Mouse (Mus musculus) regulatory T cell (primary cell): Measurements from ENCODE around the gene Fam213a.
"Not testable (repeated sequence)": the region's sequence is repeated elsewhere in the genome, so short reads cannot be mapped to it uniquely, and the experiment has no call there.

Experiments used
- in situ Hi-C: fragments of 300-600 bp; cut with MboI, MseI; formaldehyde crosslinking; loops from one replicate; pipeline ENCODE4 v1.15.1; 2025; ENCODE audit warnings: high pct_unique_total_duplicates

The Fam213a gene

DNA sequence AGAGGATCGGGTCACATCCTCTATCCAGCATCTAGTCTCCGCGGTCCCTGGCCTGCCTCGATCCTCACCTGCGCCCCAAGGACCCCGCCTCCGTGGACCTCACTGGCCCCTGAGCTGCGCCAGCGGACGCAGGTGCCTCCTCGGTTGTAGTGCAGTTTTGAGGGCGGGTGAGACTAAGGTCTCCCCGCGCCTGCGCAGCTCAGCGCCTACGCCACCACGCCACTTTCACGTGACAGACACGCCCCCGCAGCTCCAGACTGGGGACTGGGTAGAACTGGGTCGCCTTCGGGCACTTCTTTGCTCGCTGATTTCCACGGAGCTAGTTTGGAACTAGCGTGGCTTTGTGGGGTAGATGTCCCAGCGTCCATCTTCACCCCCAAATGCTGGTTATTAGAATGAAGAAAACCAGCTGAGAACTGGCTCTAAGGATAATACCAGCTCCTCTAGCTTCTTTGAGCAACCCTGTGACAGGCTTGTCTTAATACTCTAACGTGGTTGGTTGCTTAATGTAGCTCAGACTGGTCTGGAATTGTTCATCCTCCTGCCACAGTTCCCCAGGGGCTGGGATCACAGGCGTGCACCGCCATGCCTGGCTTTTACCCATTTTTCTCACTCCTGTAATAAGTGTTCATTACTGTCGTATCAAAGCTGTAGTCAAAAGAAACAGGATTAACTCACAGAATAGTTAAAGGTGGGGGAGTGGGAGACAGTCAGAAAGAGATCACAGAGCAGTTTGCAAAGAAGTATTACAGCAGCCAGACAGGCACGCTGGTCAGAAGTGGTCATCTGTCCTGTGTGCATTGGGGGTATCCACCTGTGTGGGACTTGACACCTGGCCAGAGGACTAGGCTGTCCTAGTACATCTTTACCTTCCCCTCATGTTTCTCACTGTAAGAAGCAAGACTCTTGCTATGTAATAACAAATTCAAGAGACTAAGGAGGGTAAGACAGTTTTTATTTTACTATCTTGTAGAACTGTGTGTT, at the start of gene Fam213a:
TSS of gene Fam213a (minus strand) at position 159 of the 984 bp plus-strand sequence.
- in situ Hi-C loops = no loop called here

GRCm38 (mm10) chr14:41053190-41053589, 39.6 kb upstream of the Fam213a start:
- in situ Hi-C loops = not testable (repeated sequence)

DNA sequence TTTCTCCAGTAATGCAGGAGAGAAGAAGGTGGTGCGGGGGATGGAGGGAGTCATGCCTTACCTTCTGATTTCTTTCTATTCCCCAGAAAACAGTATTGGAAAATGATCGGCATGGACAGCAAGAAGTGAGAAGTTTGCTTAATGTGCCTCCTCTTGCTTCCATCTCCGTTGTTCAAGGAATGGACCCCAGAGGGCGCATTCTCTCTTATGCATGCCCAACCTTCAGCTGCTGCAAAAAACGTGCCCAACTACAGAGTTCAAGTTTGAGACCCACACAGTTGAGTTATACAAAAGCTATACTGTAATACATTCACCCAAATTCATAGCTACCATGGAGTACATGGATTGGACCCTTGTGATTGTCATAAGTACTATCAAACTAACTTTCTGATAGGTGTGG, 38.9 kb upstream of the Fam213a start:
- in situ Hi-C loops = no loop called here

DNA sequence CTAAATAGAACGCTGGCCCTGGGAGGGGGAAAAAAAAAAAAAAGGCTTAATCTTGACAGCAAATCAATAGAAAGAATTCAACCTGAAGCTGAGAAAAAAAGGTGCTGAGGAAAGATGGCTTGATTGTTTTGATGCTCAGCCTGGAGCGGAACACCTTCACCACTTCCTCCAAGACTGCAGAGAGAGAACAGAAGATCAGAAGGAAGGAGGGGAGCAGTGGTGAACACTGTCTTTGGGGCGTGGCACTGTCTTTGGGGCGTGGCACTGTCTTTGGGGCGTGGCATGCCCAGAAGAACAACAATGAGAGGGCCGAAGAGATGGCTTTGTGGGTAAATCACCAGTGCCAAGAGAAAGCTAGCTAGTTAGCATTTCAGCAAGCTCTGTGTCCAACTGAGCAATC, 36.9 kb upstream of the Fam213a start:
- in situ Hi-C loops = no loop called here

DNA sequence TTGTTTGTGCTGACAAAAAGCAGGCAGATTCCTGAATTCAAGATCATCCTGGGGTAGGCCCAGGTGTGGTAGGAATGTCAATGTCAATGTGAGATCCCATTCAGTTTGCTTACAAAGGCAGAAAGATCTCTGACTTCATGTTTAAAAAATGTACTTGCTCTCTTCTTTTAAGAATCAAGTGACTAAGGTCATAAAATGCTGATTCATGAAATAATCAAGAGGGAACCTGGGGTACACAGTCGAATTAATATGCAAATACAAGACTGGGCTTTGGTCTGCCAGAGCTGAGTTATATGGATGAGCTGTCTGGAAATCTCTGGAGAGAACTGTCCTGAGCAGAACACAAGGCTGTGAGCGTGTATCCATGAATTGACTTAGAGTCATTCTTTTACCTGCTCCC, 33.8 kb upstream of the Fam213a start:
- in situ Hi-C loops = no loop called here

DNA sequence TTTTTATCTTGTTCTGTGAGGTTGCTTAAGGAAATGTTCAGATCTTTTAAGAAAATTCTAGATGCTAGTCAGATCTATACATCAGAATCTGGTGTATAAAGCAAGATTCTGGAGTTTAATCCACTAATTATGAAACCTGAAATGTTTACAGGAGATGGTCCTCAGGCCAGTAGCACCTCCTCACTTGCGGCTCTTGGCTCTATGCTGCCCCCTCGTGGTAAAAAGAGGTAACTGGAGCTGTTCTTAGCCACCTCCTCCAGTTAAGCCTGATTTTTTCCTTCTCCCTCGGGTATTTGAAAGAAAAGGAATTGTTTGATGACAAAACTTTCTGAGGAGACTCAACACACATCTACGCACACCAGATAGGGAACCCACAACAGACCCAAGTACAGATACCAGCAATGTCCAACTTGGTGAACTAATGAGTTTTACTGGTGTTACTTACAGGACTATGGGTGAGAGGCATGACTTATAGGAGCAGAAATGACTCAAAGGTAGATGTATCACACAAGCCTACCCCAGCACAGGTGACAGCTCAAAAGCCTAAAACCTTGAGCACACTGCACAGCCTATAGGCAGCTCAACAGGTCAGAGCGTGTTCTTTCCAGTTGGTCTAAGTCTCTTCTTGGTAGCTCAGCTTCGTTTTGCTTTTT, 21.7 kb upstream of the Fam213a start:
- in situ Hi-C loops = no loop called here

DNA sequence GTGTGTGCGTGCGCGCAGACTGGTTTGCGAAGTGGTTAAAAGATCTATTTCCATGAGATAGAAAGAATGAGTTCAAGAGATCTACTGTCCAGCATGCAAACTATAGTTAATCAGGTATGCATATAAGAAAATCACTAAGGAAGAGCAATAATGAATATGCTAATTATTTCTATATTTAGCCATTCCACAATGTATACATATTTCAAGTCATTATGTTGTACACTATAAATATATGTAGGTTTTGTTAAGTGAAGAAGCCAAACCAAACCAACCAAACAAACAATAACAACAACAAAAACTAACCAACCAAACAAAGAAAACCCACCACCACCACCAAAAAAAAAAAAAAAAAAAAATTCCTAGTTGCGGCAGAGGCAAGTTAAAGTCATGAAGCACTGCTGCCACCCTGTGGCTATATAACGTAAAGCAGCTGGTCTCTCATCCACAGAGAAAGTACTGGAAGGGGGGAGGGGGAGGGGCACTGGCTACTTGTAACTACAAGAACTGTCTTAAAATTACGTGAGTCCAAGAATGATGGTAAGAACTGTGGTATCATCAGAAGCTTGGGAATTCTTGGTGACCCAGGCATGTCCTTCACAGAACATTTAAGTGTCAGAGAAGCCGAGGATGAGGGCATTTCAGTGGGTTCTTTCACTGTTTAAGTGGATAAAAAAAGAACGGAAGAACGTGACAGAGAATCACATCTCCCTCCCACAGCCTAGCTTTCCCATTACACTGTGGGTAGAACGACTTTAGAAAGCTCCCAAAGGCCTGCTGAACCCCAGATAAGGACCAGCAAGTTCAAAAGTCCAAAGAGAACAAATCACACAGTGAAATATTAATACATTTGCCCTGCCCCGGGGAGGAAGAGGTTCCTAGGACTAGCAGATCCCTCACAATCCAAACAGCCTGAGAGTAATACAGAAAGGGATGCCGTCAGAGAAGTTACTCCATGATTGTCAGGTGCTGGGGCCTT, 19.8 kb upstream of the Fam213a start:
- in situ Hi-C loops = no loop called here

DNA sequence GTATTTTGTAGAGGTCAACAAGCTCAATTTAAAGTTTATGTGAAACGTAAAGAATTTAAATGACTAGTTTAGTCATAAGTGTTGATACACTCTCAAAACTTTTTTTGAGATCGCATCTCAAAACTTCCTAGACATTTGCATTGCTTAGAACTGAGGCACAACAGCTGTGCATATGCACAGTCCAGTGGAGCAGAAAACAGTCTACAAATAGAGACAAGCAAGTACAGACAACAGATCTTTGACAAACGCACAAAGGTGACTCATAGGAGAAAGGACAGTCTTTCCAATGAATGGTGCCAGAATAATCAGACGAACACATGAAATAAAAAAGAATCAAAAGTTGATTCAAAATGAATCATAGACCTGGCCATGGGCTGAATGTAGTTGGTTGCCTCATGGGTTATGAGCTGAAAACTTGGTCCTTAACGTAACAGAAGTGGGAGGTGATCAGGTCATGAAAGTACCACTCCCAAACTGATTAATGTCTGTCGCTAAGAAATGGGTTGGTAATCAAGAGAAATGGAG, 17.5 kb upstream of the Fam213a start:
- in situ Hi-C loops = no loop called here

GRCm38 (mm10) chr14:41029303-41029702, 15.7 kb upstream of the Fam213a start:
- in situ Hi-C loops = loop anchor here (5.0 kb wide), 2 partner anchors 52 to 117 kb away; no protein-coding TSS in a partner anchor

GRCm38 (mm10) chr14:41025594-41026284, 12.2 kb upstream of the Fam213a start:
- in situ Hi-C loops = loop anchor here (5.0 kb wide), 2 partner anchors 48 to 113 kb away; no protein-coding TSS in a partner anchor

DNA sequence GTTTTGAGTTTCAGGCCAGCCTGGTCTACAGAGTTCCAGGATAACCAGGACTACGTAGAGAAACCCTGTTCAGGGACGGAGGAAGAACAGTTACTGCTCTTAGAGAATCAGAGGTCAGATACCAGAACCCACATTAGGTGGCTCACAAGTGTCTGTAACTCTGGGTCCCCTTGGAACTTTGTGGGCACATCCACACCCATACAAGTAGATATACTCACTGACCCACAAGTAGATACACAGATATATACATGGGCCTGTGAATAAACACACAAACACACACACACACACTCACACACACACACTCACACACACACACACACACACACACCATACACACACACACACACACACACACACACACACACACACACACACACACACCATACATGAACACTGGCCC, 11.5 kb upstream of the Fam213a start:
- in situ Hi-C loops = loop anchor here (5.0 kb wide), 2 partner anchors 48 to 113 kb away; no protein-coding TSS in a partner anchor

DNA sequence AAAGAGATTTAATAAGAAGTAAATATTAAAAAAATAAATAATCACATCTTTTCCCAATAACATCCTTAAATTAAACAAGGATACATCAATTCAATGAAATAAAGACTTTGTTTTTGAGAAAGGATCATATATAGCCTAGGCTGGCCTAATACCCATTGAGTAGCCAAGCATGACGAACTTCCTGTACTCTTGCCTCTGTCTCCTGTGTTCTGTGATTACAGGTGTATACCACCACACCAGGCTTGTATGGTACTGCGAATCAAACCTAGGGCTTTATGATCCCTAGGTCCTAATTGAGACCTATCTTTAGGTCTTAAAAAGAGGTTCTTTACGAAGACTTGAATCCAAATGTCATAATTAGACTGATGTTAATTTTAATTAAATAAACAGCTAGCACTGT, 7.7 kb upstream of the Fam213a start:
- in situ Hi-C loops = no loop called here

DNA sequence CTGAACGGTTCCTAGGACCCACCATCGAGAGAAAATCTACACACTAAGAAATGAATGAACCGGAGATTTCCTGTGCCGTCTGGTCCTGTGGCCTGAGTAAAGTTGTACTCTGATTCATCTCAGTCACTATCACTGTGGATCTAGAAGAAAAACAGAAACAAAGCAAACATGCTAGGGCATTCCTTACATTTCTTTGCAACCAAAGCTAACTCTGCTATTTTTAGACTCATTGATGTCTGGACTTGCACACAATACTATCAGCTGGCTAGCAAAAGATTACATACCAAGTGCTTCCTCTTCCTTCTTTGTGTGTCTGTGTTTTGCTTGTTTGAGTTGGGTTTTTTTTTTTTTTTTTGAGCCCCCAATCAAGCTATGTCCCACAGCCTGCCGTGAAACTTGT, 3.9 kb upstream of the Fam213a start:
- in situ Hi-C loops = no loop called here

- in situ Hi-C loops = no loop called here
Observed at GRCm38 (mm10) chr14:41014701-41015240, 1.2 kb upstream of the Fam213a start.

- in situ Hi-C loops = no loop called here
Observed at GRCm38 (mm10) chr14:41013143-41013542, 445 bp downstream of the Fam213a start.

DNA sequence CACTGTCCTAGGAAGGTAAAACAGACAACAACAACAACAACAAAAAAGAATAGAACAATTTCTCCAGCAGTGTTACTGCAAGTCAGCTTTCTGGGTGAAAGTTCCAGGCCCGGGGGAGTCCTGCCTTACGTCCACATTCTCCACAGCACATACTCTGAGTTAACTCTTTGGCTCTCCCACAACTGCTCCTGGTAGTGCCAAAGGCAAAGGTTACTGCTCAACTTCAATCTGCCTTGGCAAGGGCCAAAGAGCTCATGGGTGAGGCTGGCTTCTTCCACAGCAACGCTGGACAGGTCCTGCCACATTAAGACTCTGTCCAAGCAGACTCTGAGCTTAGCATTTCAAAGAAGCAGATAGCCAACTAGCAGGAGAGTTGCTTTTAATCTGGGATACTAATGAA, 1.7 kb downstream of the Fam213a start:
- in situ Hi-C loops = no loop called here

DNA sequence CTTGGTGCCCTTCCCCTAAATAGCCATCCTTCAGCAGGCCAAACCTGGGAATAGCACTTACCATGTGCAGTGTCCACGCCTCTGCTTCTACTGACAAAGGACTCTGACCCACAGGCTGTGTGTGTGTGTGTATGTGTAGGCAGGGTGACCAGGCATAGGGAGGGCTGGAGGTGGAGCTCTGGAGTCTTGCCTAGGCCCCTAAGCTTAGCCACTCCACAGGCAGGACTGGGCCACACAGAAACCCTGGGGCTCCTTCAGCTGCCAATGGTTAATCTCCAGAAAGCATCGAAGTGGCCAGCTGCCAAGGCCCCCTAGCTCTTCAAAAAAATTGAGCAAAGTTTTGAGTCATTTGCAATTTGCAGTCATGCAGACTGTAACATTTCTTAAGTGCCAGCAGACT, 5.5 kb downstream of the Fam213a start:
- in situ Hi-C loops = no loop called here

DNA sequence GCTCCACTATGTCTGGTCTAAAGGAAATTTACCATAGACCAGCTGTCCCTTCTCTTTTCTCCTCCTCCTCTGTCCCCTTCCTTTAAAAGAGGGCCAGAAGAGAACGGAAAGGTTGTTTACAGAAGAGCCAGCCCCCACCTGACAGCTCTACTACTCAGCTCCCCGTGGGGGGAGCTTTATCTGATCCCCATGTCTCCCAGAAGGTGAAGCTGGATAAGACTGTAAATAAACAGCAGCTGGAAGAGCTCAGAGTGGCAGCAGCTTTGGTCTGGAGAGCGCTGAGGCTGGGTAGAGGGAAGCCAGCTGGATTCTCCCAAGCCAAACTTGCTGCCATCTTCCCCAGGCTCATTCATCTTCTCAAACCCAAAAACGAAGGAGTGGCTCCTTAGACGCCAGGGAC, 5.9 kb downstream of the Fam213a start:
- in situ Hi-C loops = no loop called here

DNA sequence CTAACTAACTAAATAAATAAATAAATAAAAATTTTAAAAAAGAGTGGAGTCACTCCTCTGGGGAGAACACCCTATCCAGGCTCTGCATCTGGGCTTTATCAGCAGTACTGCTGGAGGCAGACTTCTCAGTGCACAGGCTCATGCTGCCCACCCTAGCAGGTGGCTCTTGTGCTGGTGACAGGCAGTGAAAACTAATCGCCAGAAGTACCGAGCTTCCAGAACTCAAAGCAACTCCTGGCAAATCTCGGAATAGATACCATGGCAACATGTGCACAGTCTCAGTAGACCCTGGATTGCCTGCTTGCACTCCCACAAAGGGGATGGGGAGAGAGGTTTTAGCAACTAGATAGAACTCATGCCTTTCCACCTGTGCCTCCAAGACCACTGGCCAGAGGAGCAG, 6.7 kb downstream of the Fam213a start:
- in situ Hi-C loops = no loop called here

DNA sequence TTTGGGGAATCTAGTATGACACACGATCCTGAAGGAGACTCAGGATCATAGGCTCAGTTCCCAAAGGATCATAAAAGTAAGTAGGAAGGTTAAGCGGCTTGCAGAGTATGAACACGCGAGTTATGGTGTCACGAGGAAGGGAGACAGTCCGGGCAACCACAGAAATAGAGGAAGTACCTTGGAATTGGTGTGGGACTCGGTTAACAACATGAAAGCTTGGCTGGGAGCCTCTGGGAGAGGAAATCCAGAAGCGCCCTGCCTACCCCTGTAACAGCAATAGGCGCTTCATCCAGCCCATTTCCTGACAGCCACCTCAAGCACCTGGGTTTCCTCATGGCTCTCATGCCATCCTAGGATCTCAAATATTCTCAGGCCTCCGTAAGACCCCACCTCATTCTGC, 7.3 kb downstream of the Fam213a start:
- in situ Hi-C loops = no loop called here
